Mouse (Mus musculus) CH12.LX (cell line): ENCODE data around the gene Ttll13.

Experiments used
- CTCF ChIP-seq, 2 experiments: IDR thresholded peaks in 1 of 2; conservative IDR thresholded peaks in 1 of 2; 2 replicates each; pipeline ENCODE4 v1.5.1; 2011 to 2012; ENCODE audit warnings: low read depth in 2 of 2, low read length in 2 of 2, improper control_type of control experiment in 1 of 2, inconsistent platforms in 1 of 2, mild to moderate bottlenecking in 1 of 2, moderate library complexity in 1 of 2
- EP300 ChIP-seq: IDR thresholded peaks from 2 replicates; pipeline ENCODE4 v1.6.1; 2011; ENCODE audit warnings: low read length, improper control_type of control experiment
- MEF2A ChIP-seq: IDR thresholded peaks from 2 replicates; pipeline ENCODE4 v1.6.1; 2014; ENCODE audit warnings: low read depth, mild to moderate bottlenecking, inconsistent platforms, low read length, improper control_type of control experiment, borderline replicate concordance

- TF ChIP-seq CTCF (conservative IDR thresholded peaks at IDR 0.05 in 1 of 2, IDR thresholded peaks at IDR 0.05 in 1 of 2; ENCODE audit: low read depth in 2 of 2, low read length in 2 of 2) (no peak), MEF2A (0 out of 2 replicates have a peak, but pooled peaks have one; percentile 6), EP300 (no peak)
Measured at GRCm38 (mm10) chr7:80232489-80233029, 13.6 kb upstream of the Ttll13 start, which contains the start of the genes Cib1 and Gdpgp1.
